Mouse (Mus musculus) midbrain, postnatal 0 days (tissue): Measurements from ENCODE around the gene Ifit3. TPM values are rescaled to one million over a fixed set of nuclear protein-coding genes. Genes with fewer than 3 reads are reported as not detected.
"Not testable (repeated sequence)": the region's sequence is repeated elsewhere in the genome, so short reads cannot be mapped to it uniquely, and the experiment has no call there.

Experiments
- ATAC-seq: fragments of 200-750 bp; cut with Nextera tagmentation; 2 replicates; pipeline ENCODE4 v1.8.0; 2017; ENCODE audit warnings: moderate number of reproducible peaks, mild to moderate bottlenecking, moderate TSS enrichment, moderate library complexity; ENCODE audit not compliant: low FRiP score
- DNase-seq: peaks from one replicate; pipeline ENCODE4 v3.0.0-alpha.2; 2015; ENCODE audit warnings: low spot score
- H3K27ac ChIP-seq: fragments of 300-500 bp; sonication (generic); 2 replicates; pipeline ENCODE4 v1.5.1; 2014; ENCODE audit warnings: low read depth, mild to moderate bottlenecking, low read length, mixed read lengths
- H3K27me3 ChIP-seq: fragments of 300-500 bp; sonication (generic); 2 replicates; pipeline ENCODE4 v1.6.1; 2014; ENCODE audit warnings: low read length, control low read depth, mixed read lengths; ENCODE audit not compliant: insufficient read depth
- H3K36me3 ChIP-seq: fragments of 300-500 bp; sonication (generic); 2 replicates; pipeline ENCODE4 v1.6.1; 2014; ENCODE audit warnings: low read length, control low read depth, mixed read lengths; ENCODE audit not compliant: insufficient read depth
- H3K4me1 ChIP-seq: fragments of 300-500 bp; sonication (generic); 2 replicates; pipeline ENCODE4 v1.6.1; 2014; ENCODE audit warnings: mild to moderate bottlenecking, control low read depth, antibody characterized with exemption, low read length, mixed read lengths; ENCODE audit not compliant: insufficient read depth
- H3K4me2 ChIP-seq: fragments of 300-500 bp; sonication (generic); 2 replicates; pipeline ENCODE4 v1.6.1; 2014; ENCODE audit warnings: low read depth, mild to moderate bottlenecking, low read length, mixed read lengths; ENCODE audit not compliant: poor library complexity, severe bottlenecking
- H3K4me3 ChIP-seq: fragments of 300-500 bp; sonication (generic); 2 replicates; pipeline ENCODE4 v1.5.1; 2014; ENCODE audit warnings: low read depth, mild to moderate bottlenecking, low read length, moderate library complexity
- H3K9ac ChIP-seq: fragments of 300-500 bp; sonication (generic); replicated peaks from 2 replicates; pipeline ENCODE4 v1.6.1; 2014; ENCODE audit warnings: mild to moderate bottlenecking, low read length, moderate library complexity, mixed read lengths; ENCODE audit not compliant: poor library complexity, severe bottlenecking
- H3K9me3 ChIP-seq: fragments of 300-500 bp; sonication (generic); 2 replicates; pipeline ENCODE4 v1.6.1; 2016; ENCODE audit warnings: low read length, control low read depth
- CTCF ChIP-seq: IDR thresholded peaks from 2 replicates; pipeline ENCODE4 v1.5.1; 2016; ENCODE audit warnings: antibody characterized with exemption, mild to moderate bottlenecking
- WGBS: fragments of 180-500 bp; shearing (Covaris S2); extraction: QIAGEN DNeasy Blood & Tissue Kit; methylation state at CpG from one replicate; pipeline ENCODE4 v1.1.7; 2014; 5-methylcytosine and 5-hydroxymethylcytosine counted together
- polyA plus RNA-seq: library from polyadenylated mRNA; unstranded; fragments of >200 nt; fragmentation: Nextera tagmentation; extraction: Ambion mirVana; gene quantifications from 2 replicates; pipeline ENCODE4 v1.2.1, GENCODE M21; 2015
- total RNA-seq: library from RNA; depleted of rRNA; stranded (reverse); fragments of >200 nt; gene quantifications from 2 replicates; pipeline ENCODE4 v1.2.3, GENCODE M21; 2014

Gene Ifit3
- total and polyA plus RNA-seq, 2 experiments from 2014 or later = 0.82 to 2.9 TPM

GRCm38 (mm10) chr19:34566178-34566784 is 17.1 kb upstream of the Ifit3 start:
- no peaks in the 10 kb centered on the region for H3K27me3 ChIP-seq
- ATAC-seq (no peak), DNase-seq (no peak)
- no peak overlapping the region for H3K27ac ChIP-seq
- no peaks in the 10 kb centered on the region for H3K36me3 ChIP-seq
- no peak overlapping the region for H3K4me2 ChIP-seq
- no peak for TF ChIP-seq CTCF
- no peaks in the 10 kb centered on the region for H3K9me3 ChIP-seq
- 83% methylated on average over 1 of the region's 1 CpGs for WGBS
- no peaks in the 10 kb centered on the region for H3K4me1 ChIP-seq
- H3K4me3 ChIP-seq = no peak overlapping the region
- H3K9ac ChIP-seq = no peak overlapping the region

- H3K27ac ChIP-seq = no peak overlapping the region
- ATAC-seq = no peak
- no peak overlapping the region for H3K9ac ChIP-seq
- no peaks in the 10 kb centered on the region for H3K27me3 ChIP-seq
- DNase-seq = no peak
- H3K4me3 ChIP-seq = no peak overlapping the region
- WGBS = 80% methylated on average over 7 of the region's 7 CpGs
- no peak overlapping the region for H3K4me2 ChIP-seq
- no peak for TF ChIP-seq CTCF
- 0 out of 2 replicates have a peak, but pooled peaks cover 3% of the 10 kb centered on the region for H3K36me3 ChIP-seq
- no peaks in the 10 kb centered on the region for H3K4me1 ChIP-seq
- no peaks in the 10 kb centered on the region for H3K9me3 ChIP-seq
Observed at GRCm38 (mm10) chr19:34568988-34569895, 14.1 kb upstream of the Ifit3 start.

GRCm38 (mm10) chr19:34569896-34570476 is 13.3 kb upstream of the Ifit3 start:
- 58% methylated on average over 4 of the region's 4 CpGs for WGBS
- H3K4me2 ChIP-seq = no peak overlapping the region
- H3K9me3 ChIP-seq = no peaks in the 10 kb centered on the region
- no peaks in the 10 kb centered on the region for H3K27me3 ChIP-seq
- no peak overlapping the region for H3K27ac ChIP-seq
- no peak for DNase-seq
- 0 out of 2 replicates have a peak, but pooled peaks cover 3% of the 10 kb centered on the region for H3K36me3 ChIP-seq
- peak; percentile 46; the same call in 1 of the 2 replicates for ATAC-seq
- no peaks in the 10 kb centered on the region for H3K4me1 ChIP-seq
- H3K9ac ChIP-seq = no peak overlapping the region
- no peak for TF ChIP-seq CTCF
- H3K4me3 ChIP-seq = no peak overlapping the region

GRCm38 (mm10) chr19:34571080-34571479 is 12.3 kb upstream of the Ifit3 start:
- no peak for ATAC-seq
- no peaks in the 10 kb centered on the region for H3K9me3 ChIP-seq
- 91% methylated on average over 1 of the region's 1 CpGs for WGBS
- H3K4me3 ChIP-seq = no peak overlapping the region
- no peak overlapping the region for H3K4me2 ChIP-seq
- no peak overlapping the region for H3K27ac ChIP-seq
- no peak overlapping the region for H3K9ac ChIP-seq
- TF ChIP-seq CTCF = no peak
- DNase-seq = no peak
- no peaks in the 10 kb centered on the region for H3K27me3 ChIP-seq
- no peaks in the 10 kb centered on the region for H3K4me1 ChIP-seq
- H3K36me3 ChIP-seq = 0 out of 2 replicates have a peak, but pooled peaks cover 3% of the 10 kb centered on the region

GRCm38 (mm10) chr19:34573650-34574049 is 9.7 kb upstream of the Ifit3 start:
- H3K27ac ChIP-seq = no peak overlapping the region
- no peaks in the 10 kb centered on the region for H3K4me1 ChIP-seq
- no peak for TF ChIP-seq CTCF
- no peak overlapping the region for H3K4me3 ChIP-seq
- H3K4me2 ChIP-seq = no peak overlapping the region
- whole genome bisulfite sequencing = 92% methylated on average over 5 of the region's 5 CpGs
- DNase-seq (no peak), ATAC-seq (no peak)
- 0 out of 2 replicates have a peak, but pooled peaks cover 3% of the 10 kb centered on the region for H3K36me3 ChIP-seq
- no peak overlapping the region for H3K9ac ChIP-seq
- H3K27me3 ChIP-seq = no peaks in the 10 kb centered on the region
- no peaks in the 10 kb centered on the region for H3K9me3 ChIP-seq

GRCm38 (mm10) chr19:34577121-34577520 is 6.2 kb upstream of the Ifit3 start:
- no peaks in the 10 kb centered on the region for H3K27me3 ChIP-seq
- TF ChIP-seq CTCF = no peak
- H3K9ac ChIP-seq = no peak overlapping the region
- ATAC-seq = no peak
- 0 out of 2 replicates have a peak, but pooled peaks cover 3% of the 10 kb centered on the region for H3K36me3 ChIP-seq
- no peaks in the 10 kb centered on the region for H3K4me1 ChIP-seq
- no peak overlapping the region for H3K4me3 ChIP-seq
- no peak for DNase-seq
- H3K27ac ChIP-seq = no peak overlapping the region
- 79% methylated on average over 1 of the region's 1 CpGs for WGBS
- H3K4me2 ChIP-seq = no peak overlapping the region
- no peaks in the 10 kb centered on the region for H3K9me3 ChIP-seq

GRCm38 (mm10) chr19:34582696-34583095 is 635 bp upstream of the Ifit3 start:
- not testable (repeated sequence) for H3K9ac ChIP-seq, H3K9me3 ChIP-seq, DNase-seq, H3K4me2 ChIP-seq, H3K36me3 ChIP-seq, H3K27ac ChIP-seq, H3K27me3 ChIP-seq, H3K4me3 ChIP-seq, ATAC-seq, H3K4me1 ChIP-seq
- 90% methylated on average over 2 of the region's 2 CpGs for WGBS
